Mouse (Mus musculus): ENCODE results near the gene Amt.
A peak's percentile ranks its signal among the peaks of the same experiment; 100 is the strongest.
"Not testable (repeated sequence)": the region's sequence is repeated elsewhere in the genome, so short reads cannot be mapped to it uniquely, and the experiment has no call there.

Amt gene

GRCm38 (mm10) chr9:108284410-108284809 lies 12.2 kb upstream of the Amt start:
- DNase-seq, result peak; percentile 85

- peak; percentile 14 for DNase-seq
Measured at GRCm38 (mm10) chr9:108287526-108288238, 9.0 kb upstream of the Amt start.

- DNase-seq, result no peak
Measured at GRCm38 (mm10) chr9:108289347-108289746, 7.3 kb upstream of the Amt start.

GRCm38 (mm10) chr9:108290016-108290750 lies 6.5 kb upstream of the Amt start, which contains the start of gene Nicn1:
Gene Nicn1, plus strand, starts transcription at chr9:108290429.
- DNase-seq, result peak; percentile 98

GRCm38 (mm10) chr9:108290773-108291172 lies 5.9 kb upstream of the Amt start:
- no peak for DNase-seq

GRCm38 (mm10) chr9:108301853-108302252 lies 5.2 kb downstream of the Amt start:
- no peak for DNase-seq

- DNase-seq, result no peak
Measured at GRCm38 (mm10) chr9:108304716-108305115, 8.1 kb downstream of the Amt start.

GRCm38 (mm10) chr9:108305170-108305569 lies 8.5 kb downstream of the Amt start:
- DNase-seq, result no peak

GRCm38 (mm10) chr9:108305629-108306520 lies 9.2 kb downstream of the Amt start, which contains the start of the genes Rhoa and Tcta:
Gene Rhoa, plus strand, starts transcription at chr9:108306129.
Gene Tcta, minus strand, starts transcription at chr9:108306160.
- DNase-seq, result peak; percentile 100

- no peak for DNase-seq
Measured at GRCm38 (mm10) chr9:108306571-108306980, 9.9 kb downstream of the Amt start.

GRCm38 (mm10) chr9:108307021-108307807 lies 10.6 kb downstream of the Amt start:
- DNase-seq, result peak; percentile 50

GRCm38 (mm10) chr9:108308141-108308540 lies 11.5 kb downstream of the Amt start:
- peak; percentile 28 for DNase-seq

- DNase-seq, result no peak
Measured at GRCm38 (mm10) chr9:108317572-108317971, 20.9 kb downstream of the Amt start.

GRCm38 (mm10) chr9:108318462-108318861 lies 21.8 kb downstream of the Amt start:
- no peak for DNase-seq

- DNase-seq, result not testable (repeated sequence)
Measured at GRCm38 (mm10) chr9:108322054-108322453, 25.4 kb downstream of the Amt start.

- DNase-seq, result peak; percentile 61
Measured at GRCm38 (mm10) chr9:108324784-108325183, 28.1 kb downstream of the Amt start.

GRCm38 (mm10) chr9:108325811-108326210 lies 29.2 kb downstream of the Amt start:
- no peak for DNase-seq

GRCm38 (mm10) chr9:108337848-108338550 lies 41.3 kb downstream of the Amt start:
- DNase-seq, result no peak

- no peak for DNase-seq
Measured at GRCm38 (mm10) chr9:108338551-108338885, 41.9 kb downstream of the Amt start.

GRCm38 (mm10) chr9:108338886-108339781 lies 42.5 kb downstream of the Amt start, which contains the start of gene Gpx1:
Gene Gpx1, plus strand, starts transcription at chr9:108338903.
- peak; percentile 87 for DNase-seq

Measured in cerebellum, adult 9-10 months (tissue).